Mouse (Mus musculus) heart, postnatal 0 days (tissue): Measurements from ENCODE around the gene Olfr835. TPM values are rescaled to one million over a fixed set of nuclear protein-coding genes. Genes with fewer than 3 reads are reported as not detected.

Experiments
- ATAC-seq: fragments of 200-750 bp; cut with Nextera tagmentation; 2 replicates; pipeline ENCODE4 v1.8.0; 2017; ENCODE audit warnings: low read depth, moderate number of reproducible peaks, moderate library complexity; ENCODE audit not compliant: insufficient read depth
- DNase-seq: peaks from one replicate; pipeline ENCODE4 v3.0.0-alpha.2; 2016; ENCODE audit warnings: low spot score
- H3K27ac ChIP-seq: fragments of 300-500 bp; sonication (generic); 2 replicates; pipeline ENCODE4 v1.5.1; 2014; ENCODE audit warnings: low read depth, mild to moderate bottlenecking
- H3K27me3 ChIP-seq: fragments of 300-500 bp; sonication (generic); 2 replicates; pipeline ENCODE4 v1.6.1; 2014; ENCODE audit warnings: low read length, mixed read lengths; ENCODE audit not compliant: control insufficient read depth, insufficient read depth
- H3K36me3 ChIP-seq: fragments of 300-500 bp; sonication (generic); replicated peaks from 2 replicates; pipeline ENCODE4 v1.6.1; 2014; ENCODE audit warnings: low read length, mixed read lengths; ENCODE audit not compliant: control insufficient read depth, insufficient read depth
- H3K4me1 ChIP-seq: fragments of 300-500 bp; sonication (generic); 2 replicates; pipeline ENCODE4 v1.6.1; 2014; ENCODE audit warnings: antibody characterized with exemption; ENCODE audit not compliant: control insufficient read depth, insufficient read depth
- H3K4me2 ChIP-seq: fragments of 300-500 bp; sonication (generic); 2 replicates; pipeline ENCODE4 v1.6.1; 2014; ENCODE audit warnings: low read depth, mild to moderate bottlenecking, low read length, moderate library complexity
- H3K4me3 ChIP-seq: fragments of 300-500 bp; sonication (generic); 2 replicates; pipeline ENCODE4 v1.5.1; 2014; ENCODE audit warnings: low read depth, low read length
- H3K9ac ChIP-seq: fragments of 300-500 bp; sonication (generic); replicated peaks from 2 replicates; pipeline ENCODE4 v1.6.1; 2014; ENCODE audit warnings: low read depth, low read length, mixed read lengths
- H3K9me3 ChIP-seq: fragments of 300-500 bp; sonication (generic); replicated peaks from 2 replicates; pipeline ENCODE4 v1.6.1; 2016; ENCODE audit warnings: low read length; ENCODE audit not compliant: control insufficient read depth
- CTCF ChIP-seq: IDR thresholded peaks from 2 replicates; pipeline ENCODE4 v1.5.1; 2016; ENCODE audit warnings: antibody characterized with exemption, control low read depth, low read depth
- EP300 ChIP-seq: IDR thresholded peaks from 2 replicates; pipeline ENCODE4 v1.6.1; 2016; ENCODE audit warnings: antibody characterized with exemption, low read depth
- WGBS: fragments of 180-500 bp; shearing (Covaris S2); extraction: QIAGEN DNeasy Blood & Tissue Kit; methylation state at CpG from one replicate; pipeline ENCODE4 v1.1.7; 2014; 5-methylcytosine and 5-hydroxymethylcytosine counted together
- polyA plus RNA-seq: library from polyadenylated mRNA; unstranded; fragments of >200 nt; fragmentation: Nextera tagmentation; extraction: Ambion mirVana; gene quantifications from 2 replicates; pipeline ENCODE4 v1.2.1, GENCODE M21; 2015
- total RNA-seq: library from RNA; depleted of rRNA; stranded (reverse); fragments of >200 nt; gene quantifications from 2 replicates; pipeline ENCODE4 v1.2.3, GENCODE M21; 2014; ENCODE audit warnings: low replicate concordance; rRNA removed

Olfr835 gene
- total RNA-seq (not detected in 2 replicates), polyA plus RNA-seq (not detected in 2 replicates)

DNA sequence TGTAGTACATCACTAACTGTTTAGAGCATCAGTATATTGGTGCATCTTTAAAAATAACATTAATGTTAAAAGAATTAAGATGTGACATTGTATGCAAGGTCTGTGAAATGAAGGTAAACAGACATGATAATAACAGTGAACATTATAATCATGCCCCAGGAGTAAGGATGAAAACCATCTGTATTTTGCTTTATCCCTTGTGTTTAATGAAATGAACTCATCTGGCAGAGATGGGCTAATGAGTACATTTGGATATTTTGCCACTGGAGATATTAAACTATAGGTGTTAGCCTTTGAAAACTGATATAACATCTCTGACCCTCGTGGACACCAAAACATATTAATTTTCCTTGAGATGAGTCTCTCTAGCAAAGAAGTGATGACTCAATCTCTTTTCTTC lies at the start of gene Olfr835:
Gene Olfr835, plus strand, starts transcription at position 301 of the 400 bp plus-strand sequence.
- Histone ChIP-seq H3K27ac (no peak within 1 kb of the TSS), H3K4me3 (no peak within 1 kb of the TSS), H3K36me3 (no peaks in the 10 kb centered on the region), H3K9me3 (peaks cover 14% of the 10 kb centered on the region; the same call in 1 of the 2 replicates), H3K4me1 (no peaks in the 10 kb centered on the region), H3K9ac (no peak within 1 kb of the TSS), H3K27me3 (no peaks in the 10 kb centered on the region), H3K4me2 (no peak within 1 kb of the TSS)
- TF ChIP-seq EP300 (no peak), CTCF (no peak)
- DNase-seq: no peak
- WGBS: 36% methylated on average over 1 of the region's 1 CpGs
- ATAC-seq: no peak

- TF ChIP-seq EP300: no peak
- no peak for TF ChIP-seq CTCF
- Histone ChIP-seq H3K9me3 (no peaks in the 10 kb centered on the region), H3K9ac (no peak within 1 kb of the TSS), H3K4me3 (no peak within 1 kb of the TSS), H3K4me1 (no peaks in the 10 kb centered on the region), H3K27me3 (no peaks in the 10 kb centered on the region), H3K36me3 (no peaks in the 10 kb centered on the region), H3K27ac (no peak within 1 kb of the TSS), H3K4me2 (no peak within 1 kb of the TSS)
- no peak for DNase-seq
- WGBS: 67% methylated on average over 3 of the region's 3 CpGs
- ATAC-seq: no peak
Measured at GRCm38 (mm10) chr9:18987690-18988089, 44.8 kb upstream of the Olfr835 start, which contains the start of gene Olfr834. TSS of gene Olfr834 (plus strand) at chr9:18987990.

- Histone ChIP-seq H3K9me3 (no peaks in the 10 kb centered on the region), H3K36me3 (no peaks in the 10 kb centered on the region), H3K4me1 (no peaks in the 10 kb centered on the region), H3K27ac (no peak overlapping the region), H3K27me3 (no peaks in the 10 kb centered on the region), H3K9ac (no peak overlapping the region), H3K4me3 (no peak overlapping the region), H3K4me2 (no peak overlapping the region)
- 25% methylated on average over 3 of the region's 3 CpGs for WGBS
- ATAC-seq (no peak), DNase-seq (no peak)
- TF ChIP-seq CTCF (no peak), EP300 (no peak)
Measured at GRCm38 (mm10) chr9:19084986-19085385, 52.5 kb downstream of the Olfr835 start.

Other genes starting within 250 kb of the Olfr835 start
- not detected in 2 replicates for gene Olfr828, start 213.2 kb upstream of the Olfr835 start, total RNA-seq
- gene Olfr828, start 213.2 kb upstream of the Olfr835 start, polyA plus RNA-seq: not detected in 2 replicates
- gene Olfr829, start 177.8 kb upstream of the Olfr835 start, total RNA-seq: not detected in 2 replicates
- not detected in 2 replicates for gene Olfr829, start 177.8 kb upstream of the Olfr835 start, polyA plus RNA-seq
- not detected in 2 replicates for gene Olfr830, start 158.0 kb upstream of the Olfr835 start, total RNA-seq
- gene Olfr830, start 158.0 kb upstream of the Olfr835 start, polyA plus RNA-seq: not detected in 2 replicates
- not detected in 2 replicates for gene Olfr832, start 95.6 kb upstream of the Olfr835 start, total RNA-seq
- gene Olfr832, start 95.6 kb upstream of the Olfr835 start, polyA plus RNA-seq: not detected in 2 replicates
- gene Olfr834, start 44.7 kb upstream of the Olfr835 start, total RNA-seq: not detected in 2 replicates
- gene Olfr834, start 44.7 kb upstream of the Olfr835 start, polyA plus RNA-seq: not detected in 2 replicates
- not detected in 2 replicates for gene Olfr836, start 87.6 kb downstream of the Olfr835 start, total RNA-seq
- not detected in 2 replicates for gene Olfr836, start 87.6 kb downstream of the Olfr835 start, polyA plus RNA-seq
- gene Olfr837, start 103.6 kb downstream of the Olfr835 start, total RNA-seq: not detected in 2 replicates
- gene Olfr837, start 103.6 kb downstream of the Olfr835 start, polyA plus RNA-seq: not detected in 2 replicates
- not detected in 2 replicates for gene Olfr839-ps1, start 144.6 kb downstream of the Olfr835 start, total RNA-seq
- not detected in 2 replicates for gene Olfr839-ps1, start 144.6 kb downstream of the Olfr835 start, polyA plus RNA-seq
- gene Olfr843, start 219.3 kb downstream of the Olfr835 start, total RNA-seq: not detected in 2 replicates
- gene Olfr843, start 219.3 kb downstream of the Olfr835 start, polyA plus RNA-seq: not detected in 2 replicates